Mouse (Mus musculus) heart, postnatal 0 days (tissue): ENCODE data around the gene Ripply3. TPM values are rescaled to one million over a fixed set of nuclear protein-coding genes. Genes with fewer than 3 reads are reported as not detected.

Source experiments
- ATAC-seq: fragments of 200-750 bp; cut with Nextera tagmentation; 2 replicates; pipeline ENCODE4 v1.8.0; 2017; ENCODE audit warnings: low read depth, moderate number of reproducible peaks, moderate library complexity; ENCODE audit not compliant: insufficient read depth
- DNase-seq: peaks from one replicate; pipeline ENCODE4 v3.0.0-alpha.2; 2016; ENCODE audit warnings: low spot score
- H3K27ac ChIP-seq: fragments of 300-500 bp; sonication (generic); 2 replicates; pipeline ENCODE4 v1.5.1; 2014; ENCODE audit warnings: low read depth, mild to moderate bottlenecking
- H3K27me3 ChIP-seq: fragments of 300-500 bp; sonication (generic); 2 replicates; pipeline ENCODE4 v1.6.1; 2014; ENCODE audit warnings: low read length, mixed read lengths; ENCODE audit not compliant: control insufficient read depth, insufficient read depth
- H3K36me3 ChIP-seq: fragments of 300-500 bp; sonication (generic); replicated peaks from 2 replicates; pipeline ENCODE4 v1.6.1; 2014; ENCODE audit warnings: low read length, mixed read lengths; ENCODE audit not compliant: control insufficient read depth, insufficient read depth
- H3K4me1 ChIP-seq: fragments of 300-500 bp; sonication (generic); 2 replicates; pipeline ENCODE4 v1.6.1; 2014; ENCODE audit warnings: antibody characterized with exemption; ENCODE audit not compliant: control insufficient read depth, insufficient read depth
- H3K4me2 ChIP-seq: fragments of 300-500 bp; sonication (generic); 2 replicates; pipeline ENCODE4 v1.6.1; 2014; ENCODE audit warnings: low read depth, mild to moderate bottlenecking, low read length, moderate library complexity
- H3K4me3 ChIP-seq: fragments of 300-500 bp; sonication (generic); 2 replicates; pipeline ENCODE4 v1.5.1; 2014; ENCODE audit warnings: low read depth, low read length
- H3K9ac ChIP-seq: fragments of 300-500 bp; sonication (generic); replicated peaks from 2 replicates; pipeline ENCODE4 v1.6.1; 2014; ENCODE audit warnings: low read depth, low read length, mixed read lengths
- H3K9me3 ChIP-seq: fragments of 300-500 bp; sonication (generic); replicated peaks from 2 replicates; pipeline ENCODE4 v1.6.1; 2016; ENCODE audit warnings: low read length; ENCODE audit not compliant: control insufficient read depth
- CTCF ChIP-seq: IDR thresholded peaks from 2 replicates; pipeline ENCODE4 v1.5.1; 2016; ENCODE audit warnings: antibody characterized with exemption, control low read depth, low read depth
- EP300 ChIP-seq: IDR thresholded peaks from 2 replicates; pipeline ENCODE4 v1.6.1; 2016; ENCODE audit warnings: antibody characterized with exemption, low read depth
- WGBS: fragments of 180-500 bp; shearing (Covaris S2); extraction: QIAGEN DNeasy Blood & Tissue Kit; methylation state at CpG from one replicate; pipeline ENCODE4 v1.1.7; 2014; 5-methylcytosine and 5-hydroxymethylcytosine counted together
- polyA plus RNA-seq: library from polyadenylated mRNA; unstranded; fragments of >200 nt; fragmentation: Nextera tagmentation; extraction: Ambion mirVana; gene quantifications from 2 replicates; pipeline ENCODE4 v1.2.1, GENCODE M21; 2015
- total RNA-seq: library from RNA; depleted of rRNA; stranded (reverse); fragments of >200 nt; gene quantifications from 2 replicates; pipeline ENCODE4 v1.2.3, GENCODE M21; 2014; ENCODE audit warnings: low replicate concordance

Gene Ripply3
- total and polyA plus RNA-seq, 2 experiments from 2014 or later = 4.6 to 5.3 TPM

- ATAC-seq (no peak), DNase-seq (no peak)
- Histone ChIP-seq H3K27ac (peak overlapping the region; percentile 85), H3K4me1 (peaks cover 3% of the 10 kb centered on the region; the same call in 1 of the 2 replicates), H3K4me2 (no peak overlapping the region), H3K36me3 (no peaks in the 10 kb centered on the region), H3K27me3 (no peaks in the 10 kb centered on the region), H3K9me3 (peaks cover 4% of the 10 kb centered on the region; the same call in 1 of the 2 replicates), H3K4me3 (no peak overlapping the region), H3K9ac (no peak overlapping the region)
- TF ChIP-seq CTCF (no peak), EP300 (no peak)
- 81% methylated on average over 5 of the region's 5 CpGs for WGBS
Observed at GRCm38 (mm10) chr16:94301696-94302095, 26.5 kb upstream of the Ripply3 start.

DNA sequence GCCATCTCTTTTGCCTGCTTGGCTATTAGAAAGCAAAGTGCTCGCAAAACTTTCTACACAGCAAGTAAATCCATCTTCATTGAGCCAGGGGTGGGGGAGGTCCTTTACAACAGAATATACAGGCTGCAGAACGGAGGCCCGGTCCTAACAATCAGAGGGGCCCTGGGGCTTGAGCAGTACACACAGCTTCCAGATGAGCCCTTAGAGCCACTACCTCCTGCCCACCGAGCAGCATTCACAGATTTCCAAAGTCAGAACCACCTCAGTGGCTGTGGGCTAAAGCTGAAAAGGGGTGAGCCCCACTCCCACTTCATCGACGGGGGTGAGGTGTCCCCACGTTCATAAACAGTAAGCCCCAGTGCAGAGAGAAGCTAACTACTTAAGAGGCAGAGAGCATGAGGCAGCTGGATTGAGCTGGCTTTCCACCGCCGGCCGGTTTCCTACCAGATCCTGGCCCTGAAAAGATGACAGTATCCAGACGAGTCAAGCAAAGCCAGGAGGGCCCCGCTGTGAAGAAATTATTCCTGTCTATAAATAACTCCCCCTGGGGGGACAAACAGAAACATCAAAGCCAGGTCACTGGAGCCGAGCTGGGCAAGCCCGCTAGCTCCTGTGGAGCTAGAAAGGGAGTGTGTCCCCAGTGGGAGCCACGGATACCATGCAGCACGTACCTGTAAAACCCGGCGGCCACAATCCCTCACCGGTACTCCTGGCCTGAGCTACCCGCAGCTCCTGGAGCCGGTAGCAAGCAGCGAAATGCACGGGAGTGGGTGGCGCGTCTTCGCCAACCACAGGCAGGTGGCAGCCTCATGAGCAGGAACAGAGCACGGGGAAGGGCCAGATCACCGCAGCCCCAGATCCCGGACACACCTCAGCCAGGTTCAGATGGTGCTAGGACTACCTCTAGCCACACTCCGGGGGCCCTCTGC lies 25.7 kb upstream of the Ripply3 start:
- H3K4me2 ChIP-seq = peak overlapping the region; percentile 66
- TF ChIP-seq EP300 (no peak), CTCF (peak; percentile 36)
- H3K36me3 ChIP-seq = no peaks in the 10 kb centered on the region
- H3K27ac ChIP-seq = peak overlapping the region; percentile 85
- H3K9ac ChIP-seq = peak overlapping the region; percentile 38
- 8% methylated on average over 30 of the region's 30 CpGs for whole genome bisulfite sequencing
- H3K4me3 ChIP-seq = peak overlapping the region; percentile 42
- H3K27me3 ChIP-seq = no peaks in the 10 kb centered on the region
- DNase-seq (peak; percentile 69), ATAC-seq (peak; percentile 79)
- peaks cover 4% of the 10 kb centered on the region; the same call in 1 of the 2 replicates for H3K9me3 ChIP-seq
- peaks cover 3% of the 10 kb centered on the region; the same call in 1 of the 2 replicates for H3K4me1 ChIP-seq

DNA sequence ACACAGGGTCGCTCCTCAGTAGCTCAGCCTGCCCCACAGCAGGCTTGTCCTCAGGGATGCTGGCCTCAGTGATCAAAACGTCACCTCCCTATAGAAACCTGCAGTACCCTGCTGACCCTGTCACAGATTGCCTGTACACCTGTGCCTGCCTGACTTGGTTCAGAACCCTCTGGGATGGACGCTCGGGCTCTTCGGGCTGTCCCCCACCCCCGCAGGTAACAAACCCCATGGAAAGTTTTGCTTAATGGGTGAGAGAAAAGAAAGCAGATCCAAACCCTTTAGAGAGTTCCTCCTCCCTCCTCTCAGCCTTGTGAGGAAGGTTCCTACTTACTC lies 25.1 kb upstream of the Ripply3 start:
- Histone ChIP-seq H3K36me3 (no peaks in the 10 kb centered on the region), H3K4me2 (peak overlapping the region; percentile 66), H3K9ac (peak overlapping the region; percentile 38), H3K27me3 (no peaks in the 10 kb centered on the region), H3K9me3 (peaks cover 4% of the 10 kb centered on the region; the same call in 1 of the 2 replicates), H3K4me3 (peak overlapping the region; percentile 42; the same call in 1 of the 2 replicates), H3K4me1 (peaks cover 3% of the 10 kb centered on the region; the same call in 1 of the 2 replicates), H3K27ac (peak overlapping the region; percentile 85)
- ATAC-seq (no peak), DNase-seq (no peak)
- 27% methylated on average over 6 of the region's 6 CpGs for WGBS
- TF ChIP-seq CTCF (no peak), EP300 (no peak)

GRCm38 (mm10) chr16:94307526-94307925 lies 20.7 kb upstream of the Ripply3 start:
- Histone ChIP-seq H3K36me3 (no peaks in the 10 kb centered on the region), H3K27ac (no peak overlapping the region), H3K9me3 (peaks cover 4% of the 10 kb centered on the region; the same call in 1 of the 2 replicates), H3K4me1 (peaks cover 27% of the 10 kb centered on the region), H3K4me2 (no peak overlapping the region), H3K27me3 (no peaks in the 10 kb centered on the region), H3K4me3 (no peak overlapping the region), H3K9ac (no peak overlapping the region)
- TF ChIP-seq CTCF (no peak), EP300 (no peak)
- WGBS = 78% methylated on average over 6 of the region's 6 CpGs
- no peak for ATAC-seq
- no peak for DNase-seq

GRCm38 (mm10) chr16:94307942-94308341 lies 20.3 kb upstream of the Ripply3 start:
- no peak overlapping the region for H3K9ac ChIP-seq
- H3K4me3 ChIP-seq = no peak overlapping the region
- TF ChIP-seq EP300 (no peak), CTCF (no peak)
- peaks cover 4% of the 10 kb centered on the region; the same call in 1 of the 2 replicates for H3K9me3 ChIP-seq
- H3K27ac ChIP-seq = no peak overlapping the region
- H3K27me3 ChIP-seq = no peaks in the 10 kb centered on the region
- no peak for ATAC-seq
- 62% methylated on average over 6 of the region's 6 CpGs for WGBS
- no peaks in the 10 kb centered on the region for H3K36me3 ChIP-seq
- peaks cover 27% of the 10 kb centered on the region for H3K4me1 ChIP-seq
- DNase-seq = no peak
- H3K4me2 ChIP-seq = no peak overlapping the region
